Mouse (Mus musculus) intestine, embryonic 16.5 days (tissue): ENCODE data around the gene Meis2. TPM values are rescaled to one million over a fixed set of nuclear protein-coding genes. Genes with fewer than 3 reads are reported as not detected.

ENCODE experiments used
- ATAC-seq: fragments of 200-750 bp; cut with Nextera tagmentation; 2 replicates; pipeline ENCODE4 v1.8.0; 2017; ENCODE audit warnings: moderate TSS enrichment, moderate library complexity
- H3K27ac ChIP-seq: fragments of 300-500 bp; sonication (generic); 2 replicates; pipeline ENCODE4 v1.5.1; 2014; ENCODE audit warnings: mild to moderate bottlenecking, low read length
- H3K27me3 ChIP-seq: fragments of 300-500 bp; sonication (generic); replicated peaks from 2 replicates; pipeline ENCODE4 v1.6.1; 2014; ENCODE audit warnings: low read length, control low read depth, mixed read lengths; ENCODE audit not compliant: control insufficient read depth, insufficient read depth
- H3K36me3 ChIP-seq: fragments of 300-500 bp; sonication (generic); 2 replicates; pipeline ENCODE4 v1.6.1; 2014; ENCODE audit warnings: low read length, control low read depth; ENCODE audit not compliant: control insufficient read depth, insufficient read depth
- H3K4me1 ChIP-seq: fragments of 300-500 bp; sonication (generic); 2 replicates; pipeline ENCODE4 v1.6.1; 2014; ENCODE audit warnings: low read length, control low read depth, mixed read lengths; ENCODE audit not compliant: control insufficient read depth, insufficient read depth
- H3K4me2 ChIP-seq: fragments of 300-500 bp; sonication (generic); 2 replicates; pipeline ENCODE4 v1.6.1; 2014; ENCODE audit warnings: low read depth, low read length, control low read depth
- H3K4me3 ChIP-seq: fragments of 300-500 bp; sonication (generic); 2 replicates; pipeline ENCODE4 v1.5.1; 2014; ENCODE audit warnings: mild to moderate bottlenecking, low read length
- H3K9ac ChIP-seq: fragments of 300-500 bp; sonication (generic); 2 replicates; pipeline ENCODE4 v1.6.1; 2014; ENCODE audit warnings: low read depth, low read length
- H3K9me3 ChIP-seq: fragments of 300-500 bp; sonication (generic); 2 replicates; pipeline ENCODE4 v1.6.1; 2016; ENCODE audit warnings: low read length, control low read depth; ENCODE audit not compliant: control insufficient read depth
- WGBS: fragments of 180-500 bp; shearing (Covaris S2); extraction: QIAGEN DNeasy Blood & Tissue Kit; methylation state at CpG from one replicate; pipeline ENCODE4 v1.1.7; 2014; 5-methylcytosine and 5-hydroxymethylcytosine counted together
- polyA plus RNA-seq: library from polyadenylated mRNA; unstranded; fragments of >200 nt; fragmentation: Nextera tagmentation; extraction: Ambion mirVana; gene quantifications from 2 replicates; pipeline ENCODE4 v1.2.1, GENCODE M21; 2015

Gene Meis2
- polyA plus RNA-seq, 1 experiment from 2014 or later: 26.8 TPM

DNA sequence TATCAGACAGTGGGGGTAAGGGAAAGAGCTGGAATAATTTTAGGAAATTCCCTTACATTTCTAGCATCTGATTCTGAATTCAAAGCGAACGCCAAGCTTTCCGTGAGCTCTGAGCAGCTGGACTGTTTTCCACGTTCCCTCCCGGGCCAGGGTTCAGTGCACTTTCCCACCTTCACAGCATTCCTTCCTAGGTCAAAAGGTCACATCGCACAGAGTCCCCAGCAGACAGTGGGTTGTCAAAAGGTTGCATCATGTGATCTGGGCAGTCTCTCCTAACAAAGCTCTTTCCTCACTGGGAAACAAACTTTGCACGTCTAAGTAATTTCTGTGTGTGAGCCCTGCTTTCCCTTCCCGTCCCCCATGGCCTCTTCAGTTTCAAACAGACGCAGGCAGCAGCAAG is 44.6 kb downstream of the Meis2 start:
- ATAC-seq: peak; percentile 81
- H3K4me3 ChIP-seq: no peak overlapping the region
- peak overlapping the region; percentile 28; the same call in 1 of the 2 replicates for H3K27ac ChIP-seq
- no peaks in the 10 kb centered on the region for H3K27me3 ChIP-seq
- H3K9me3 ChIP-seq: no peaks in the 10 kb centered on the region
- H3K4me1 ChIP-seq: peaks cover 16% of the 10 kb centered on the region
- no peaks in the 10 kb centered on the region for H3K36me3 ChIP-seq
- 13% methylated on average over 9 of the region's 9 CpGs for WGBS
- H3K9ac ChIP-seq: peak overlapping the region; percentile 24; the same call in 1 of the 2 replicates
- H3K4me2 ChIP-seq: 0 out of 2 replicates have a peak overlapping the region, but pooled peaks have one; percentile 7

DNA sequence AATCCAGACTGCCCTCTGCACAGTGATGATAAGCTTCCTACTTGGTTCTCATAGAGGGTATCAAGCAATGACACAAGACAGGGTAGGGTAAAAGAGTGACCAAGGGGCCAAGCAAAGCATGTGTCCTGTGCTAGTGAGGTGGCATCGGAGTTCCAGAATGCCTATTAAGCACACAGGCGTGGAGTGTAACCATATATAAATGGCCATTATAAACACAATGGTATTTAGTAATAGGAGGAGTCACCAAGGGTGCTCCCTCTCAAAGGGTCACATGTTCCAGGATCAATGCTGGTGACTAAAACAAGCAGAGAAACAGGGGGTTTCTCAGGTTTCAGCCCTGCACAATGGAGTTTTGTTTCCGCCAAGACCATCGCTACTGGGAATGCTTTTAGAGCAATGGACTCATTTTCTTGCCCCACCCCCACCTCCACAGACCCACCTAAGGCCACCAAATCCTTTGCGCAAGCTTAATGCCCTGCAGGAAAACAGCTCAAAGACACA is 45.1 kb downstream of the Meis2 start:
- peak overlapping the region; percentile 51; the same call in 1 of the 2 replicates for H3K27ac ChIP-seq
- no peak overlapping the region; the same call in 1 of the 2 replicates for H3K4me2 ChIP-seq
- H3K36me3 ChIP-seq: no peaks in the 10 kb centered on the region
- no peaks in the 10 kb centered on the region for H3K9me3 ChIP-seq
- no peaks in the 10 kb centered on the region for H3K27me3 ChIP-seq
- no peak overlapping the region for H3K4me3 ChIP-seq
- no peak overlapping the region for H3K9ac ChIP-seq
- H3K4me1 ChIP-seq: peaks cover 16% of the 10 kb centered on the region
- ATAC-seq: peak; percentile 32
- WGBS: 36% methylated on average over 5 of the region's 5 CpGs

DNA sequence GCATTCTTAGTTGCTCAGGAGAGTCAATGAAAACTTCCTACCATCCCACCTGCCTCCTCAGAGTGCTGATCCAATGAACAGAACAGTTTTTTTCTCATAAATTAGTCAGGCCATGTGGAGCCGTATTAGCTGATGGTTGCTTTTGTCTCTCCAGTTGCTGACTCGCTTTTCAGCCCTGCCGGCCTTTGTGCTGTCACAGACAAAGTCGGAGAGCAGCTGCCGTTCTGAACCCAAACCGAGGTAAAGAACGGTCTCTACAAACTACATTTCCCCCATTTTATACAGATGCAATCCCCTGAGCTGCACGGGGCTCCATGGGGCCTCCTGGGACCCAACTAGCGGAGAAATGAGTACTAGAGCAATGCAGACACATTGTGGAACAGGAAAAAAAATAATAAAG is 45.7 kb downstream of the Meis2 start:
- H3K9me3 ChIP-seq: no peaks in the 10 kb centered on the region
- H3K4me1 ChIP-seq: peaks cover 16% of the 10 kb centered on the region
- no peak overlapping the region for H3K9ac ChIP-seq
- ATAC-seq: no peak
- no peaks in the 10 kb centered on the region for H3K27me3 ChIP-seq
- no peak overlapping the region for H3K4me3 ChIP-seq
- H3K27ac ChIP-seq: peak overlapping the region; percentile 51; the same call in 1 of the 2 replicates
- WGBS: 41% methylated on average over 9 of the region's 9 CpGs
- H3K36me3 ChIP-seq: no peaks in the 10 kb centered on the region
- H3K4me2 ChIP-seq: no peak overlapping the region

DNA sequence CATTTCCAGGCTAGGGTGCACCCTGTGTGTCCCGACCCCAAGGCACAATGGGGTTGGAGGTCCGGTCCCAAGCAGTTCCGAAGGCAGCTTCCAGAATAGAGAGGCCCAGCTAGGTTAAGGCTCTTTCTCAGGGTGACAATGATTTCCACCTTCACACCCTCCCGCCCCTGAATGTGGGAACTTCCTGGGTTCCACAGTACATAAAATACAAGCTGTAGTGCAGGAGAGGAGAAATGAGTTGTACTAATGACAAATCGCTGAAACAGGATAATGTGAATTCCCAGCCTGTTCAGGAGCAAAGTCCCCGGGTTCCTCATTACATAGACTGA is 46.2 kb downstream of the Meis2 start:
- WGBS: 59% methylated on average over 6 of the region's 6 CpGs
- no peak for ATAC-seq
- Histone ChIP-seq H3K27me3 (no peaks in the 10 kb centered on the region), H3K9me3 (no peaks in the 10 kb centered on the region), H3K4me2 (no peak overlapping the region), H3K36me3 (no peaks in the 10 kb centered on the region), H3K27ac (no peak overlapping the region), H3K9ac (no peak overlapping the region), H3K4me3 (no peak overlapping the region), H3K4me1 (peaks cover 16% of the 10 kb centered on the region)

DNA sequence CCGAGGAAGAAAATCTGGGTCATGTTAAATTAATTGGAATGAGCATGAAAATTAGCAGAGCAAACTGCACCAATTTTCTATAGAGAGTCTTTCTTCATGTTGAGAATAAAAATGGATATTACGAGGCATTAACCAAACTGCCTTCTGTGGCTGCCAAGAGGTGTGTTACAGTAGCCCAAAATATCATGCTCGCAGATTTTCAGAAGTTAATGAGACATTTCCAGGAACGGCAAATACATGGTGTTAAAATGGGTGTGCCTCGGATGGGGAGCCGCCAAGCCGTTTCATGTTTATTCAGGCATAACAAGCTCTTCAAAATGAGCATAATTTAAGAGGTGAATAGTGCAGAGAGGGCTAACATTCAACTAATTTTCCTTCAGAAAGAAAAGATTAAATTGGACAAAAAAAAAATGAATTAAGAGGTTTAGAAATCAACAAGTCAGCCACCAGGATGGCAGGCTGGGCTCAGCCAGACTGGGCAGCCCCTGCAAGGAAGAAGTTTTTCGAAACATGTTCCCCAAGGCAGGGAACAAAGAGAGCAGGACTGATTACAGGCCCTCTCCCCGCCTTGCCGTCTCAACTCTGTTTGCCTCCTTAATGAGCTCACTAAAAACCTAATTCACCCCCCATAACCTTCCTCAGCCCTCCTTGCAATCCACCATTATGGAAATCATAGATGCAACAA is 46.7 kb downstream of the Meis2 start:
- H3K36me3 ChIP-seq: no peaks in the 10 kb centered on the region
- 58% methylated on average over 10 of the region's 10 CpGs for WGBS
- H3K4me2 ChIP-seq: no peak overlapping the region
- no peak for ATAC-seq
- no peak overlapping the region for H3K27ac ChIP-seq
- no peaks in the 10 kb centered on the region for H3K9me3 ChIP-seq
- no peaks in the 10 kb centered on the region for H3K27me3 ChIP-seq
- H3K4me1 ChIP-seq: peaks cover 16% of the 10 kb centered on the region
- H3K4me3 ChIP-seq: no peak overlapping the region
- no peak overlapping the region for H3K9ac ChIP-seq

DNA sequence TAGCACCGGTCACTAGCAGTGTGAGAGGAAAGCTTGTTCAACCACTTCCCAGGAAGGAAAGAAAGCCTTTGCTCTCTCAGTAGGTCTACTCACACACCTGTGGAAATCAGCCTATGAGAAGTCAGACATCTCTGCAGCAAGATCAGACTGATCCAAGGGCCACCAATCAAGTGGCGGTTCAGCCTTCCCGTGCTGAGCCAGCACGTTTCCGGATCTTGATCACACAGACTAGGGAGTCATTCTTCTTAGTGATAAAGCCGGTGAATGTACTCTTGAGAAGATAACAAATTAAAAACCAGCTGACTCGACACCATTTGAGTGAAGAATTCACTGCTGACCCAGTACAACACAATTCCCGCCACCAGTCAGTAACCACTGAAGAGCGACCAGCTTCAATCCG is 50.1 kb downstream of the Meis2 start:
- no peak for ATAC-seq
- Histone ChIP-seq H3K4me1 (peaks cover 3% of the 10 kb centered on the region), H3K27me3 (no peaks in the 10 kb centered on the region), H3K4me2 (no peak overlapping the region), H3K27ac (no peak overlapping the region), H3K9ac (no peak overlapping the region), H3K4me3 (no peak overlapping the region), H3K36me3 (no peaks in the 10 kb centered on the region), H3K9me3 (no peaks in the 10 kb centered on the region)
- WGBS: 80% methylated on average over 10 of the region's 10 CpGs

DNA sequence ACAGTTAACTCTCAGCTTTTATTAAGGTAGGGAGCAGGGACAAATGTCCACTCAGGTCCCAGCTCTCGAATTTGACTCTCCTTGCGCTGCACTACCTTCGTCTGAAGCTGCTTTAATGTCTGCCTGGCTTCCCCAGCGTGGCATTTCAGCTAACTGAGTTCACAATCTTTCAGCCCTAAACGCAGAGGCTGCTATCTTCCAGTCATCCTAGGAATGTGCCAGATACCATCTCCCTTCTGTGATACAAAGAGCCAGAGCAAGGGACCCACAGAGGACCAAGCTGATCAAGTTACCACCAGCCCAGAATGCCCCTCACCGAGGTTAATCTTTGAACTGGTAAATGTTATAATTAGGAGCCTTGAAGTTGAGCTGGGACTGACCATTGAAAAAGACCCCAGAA is 55.2 kb downstream of the Meis2 start:
- H3K4me3 ChIP-seq: no peak overlapping the region
- peaks cover 12% of the 10 kb centered on the region; the same call in 1 of the 2 replicates for H3K4me1 ChIP-seq
- H3K27me3 ChIP-seq: no peaks in the 10 kb centered on the region
- ATAC-seq: no peak
- no peak overlapping the region for H3K4me2 ChIP-seq
- H3K9ac ChIP-seq: no peak overlapping the region
- H3K9me3 ChIP-seq: no peaks in the 10 kb centered on the region
- 20% methylated on average over 6 of the region's 6 CpGs for WGBS
- no peak overlapping the region for H3K27ac ChIP-seq
- no peaks in the 10 kb centered on the region for H3K36me3 ChIP-seq

DNA sequence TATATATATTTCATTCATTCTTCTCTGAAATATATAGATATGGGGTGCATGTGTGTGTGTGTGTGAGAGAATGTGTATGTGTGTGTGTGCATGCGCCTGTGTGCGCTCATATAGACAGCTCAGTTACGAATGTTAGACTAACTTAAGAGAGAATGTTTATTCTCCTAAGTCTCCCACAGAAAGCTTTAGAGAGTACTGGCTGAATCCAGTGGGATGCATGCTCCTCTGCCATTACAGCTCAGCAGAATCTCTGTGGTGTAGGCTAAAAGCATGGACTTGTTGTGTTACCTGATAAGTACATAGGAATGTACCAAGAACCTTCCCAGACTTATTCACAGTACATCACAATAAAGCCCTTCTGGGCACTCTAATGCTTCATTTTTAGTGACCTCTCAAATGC is 55.6 kb downstream of the Meis2 start:
- no peak overlapping the region for H3K4me2 ChIP-seq
- H3K4me3 ChIP-seq: no peak overlapping the region
- no peaks in the 10 kb centered on the region for H3K27me3 ChIP-seq
- no peak overlapping the region for H3K9ac ChIP-seq
- no peaks in the 10 kb centered on the region for H3K36me3 ChIP-seq
- H3K4me1 ChIP-seq: peaks cover 12% of the 10 kb centered on the region; the same call in 1 of the 2 replicates
- WGBS: 58% methylated on average over 3 of the region's 3 CpGs
- no peaks in the 10 kb centered on the region for H3K9me3 ChIP-seq
- ATAC-seq: no peak
- H3K27ac ChIP-seq: no peak overlapping the region

DNA sequence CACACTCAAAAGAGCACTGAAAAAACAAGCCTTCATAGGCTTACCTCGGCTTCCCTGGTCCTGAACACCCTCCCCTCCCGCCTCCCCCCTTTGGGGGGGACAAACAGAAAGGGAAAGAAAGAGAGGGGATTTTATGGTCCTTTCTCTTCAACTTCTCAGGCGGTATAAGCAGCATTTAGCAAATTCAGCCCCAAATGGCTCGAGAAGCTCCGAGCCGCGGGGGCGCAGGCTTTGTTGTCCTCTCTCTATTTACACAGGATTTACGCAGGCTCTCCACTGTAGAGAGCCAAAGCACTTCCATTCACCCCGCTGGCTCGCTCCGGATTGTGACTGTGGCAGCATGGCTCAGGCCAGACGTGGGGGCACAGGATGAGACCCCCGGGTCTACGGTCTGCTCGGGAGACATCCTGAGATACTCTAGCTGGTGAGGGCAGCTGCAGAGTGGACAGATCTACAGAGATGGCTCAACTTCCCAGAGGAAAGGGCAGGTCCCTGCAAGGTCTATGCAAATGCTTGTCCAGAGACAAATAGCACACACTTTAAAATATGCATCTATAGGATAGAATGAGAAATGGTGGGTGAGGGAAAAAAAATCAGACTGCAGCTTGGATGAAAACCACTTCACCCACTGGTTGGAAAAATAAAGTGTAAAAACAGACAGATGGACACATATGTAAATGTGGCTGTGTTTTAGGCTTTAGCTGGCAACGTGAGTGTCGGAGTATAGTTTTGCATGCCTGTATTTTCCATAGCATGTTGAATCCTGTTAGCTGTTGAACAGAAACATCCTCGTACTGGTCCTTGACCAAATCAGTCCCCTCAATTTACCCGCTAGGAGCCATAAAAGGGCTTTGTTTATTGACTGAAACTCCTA is 56.3 kb downstream of the Meis2 start:
- H3K9ac ChIP-seq: no peak overlapping the region
- ATAC-seq: no peak
- H3K9me3 ChIP-seq: no peaks in the 10 kb centered on the region
- H3K36me3 ChIP-seq: no peaks in the 10 kb centered on the region
- peaks cover 12% of the 10 kb centered on the region; the same call in 1 of the 2 replicates for H3K4me1 ChIP-seq
- 16% methylated on average over 20 of the region's 20 CpGs for WGBS
- H3K27ac ChIP-seq: no peak overlapping the region
- no peak overlapping the region for H3K4me3 ChIP-seq
- peak overlapping the region; percentile 34 for H3K4me2 ChIP-seq
- no peaks in the 10 kb centered on the region for H3K27me3 ChIP-seq
